Mouse (Mus musculus) retina, embryonic 14.5 days (tissue): ENCODE results near the gene Cabp2.
"Not testable (repeated sequence)": the region's sequence is repeated elsewhere in the genome, so short reads cannot be mapped to it uniquely, and the experiment has no call there.

ENCODE experiments used
- DNase-seq: peaks from one replicate; pipeline ENCODE4 v3.0.0-alpha.2; 2015; ENCODE audit warnings: low spot score

Cabp2 gene

DNA sequence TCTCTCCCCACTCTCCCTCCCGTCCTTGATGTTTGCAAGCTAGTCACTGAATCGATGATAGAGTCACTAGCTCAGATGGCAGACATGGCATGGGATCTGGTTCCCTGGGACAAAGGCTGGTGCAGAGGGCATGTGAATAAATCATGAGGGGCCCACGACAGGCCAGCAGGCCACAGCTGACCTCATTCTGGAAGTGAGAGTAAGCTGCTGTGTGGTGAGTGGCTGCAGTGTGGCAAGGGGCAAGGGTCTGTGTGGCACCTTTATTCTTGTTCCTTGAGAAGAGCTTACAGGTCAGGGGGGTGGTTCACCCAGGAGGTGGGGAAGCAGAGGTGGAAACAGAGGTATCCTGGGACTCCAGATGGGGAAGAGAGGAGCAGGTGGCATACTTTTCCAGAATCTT is at the start of gene Cabp2:
Gene Cabp2, plus strand, starts transcription at position 185 of the 400 bp plus-strand sequence.
- peak; percentile 24 for DNase-seq

DNA sequence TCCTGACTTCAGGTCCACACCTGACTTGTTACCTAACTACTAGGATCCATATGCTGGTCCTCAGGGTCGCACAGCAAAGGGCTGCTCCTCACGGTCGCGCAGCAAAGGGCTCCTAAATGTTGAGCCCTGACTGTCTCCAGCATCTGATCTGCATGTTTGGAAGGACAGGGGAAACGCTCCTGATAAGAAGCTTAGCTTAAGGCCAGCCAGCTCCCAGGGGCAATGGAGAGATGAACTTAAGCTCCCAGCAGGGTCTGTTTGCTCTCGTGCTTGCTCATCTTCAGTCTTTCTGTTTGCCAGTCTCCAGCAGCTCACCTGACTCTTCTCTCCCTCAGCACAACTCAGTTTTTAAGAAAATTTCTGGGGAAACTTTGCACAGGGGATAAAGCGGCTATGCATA is 48.7 kb upstream of the Cabp2 start:
- DNase-seq, result no peak

DNA sequence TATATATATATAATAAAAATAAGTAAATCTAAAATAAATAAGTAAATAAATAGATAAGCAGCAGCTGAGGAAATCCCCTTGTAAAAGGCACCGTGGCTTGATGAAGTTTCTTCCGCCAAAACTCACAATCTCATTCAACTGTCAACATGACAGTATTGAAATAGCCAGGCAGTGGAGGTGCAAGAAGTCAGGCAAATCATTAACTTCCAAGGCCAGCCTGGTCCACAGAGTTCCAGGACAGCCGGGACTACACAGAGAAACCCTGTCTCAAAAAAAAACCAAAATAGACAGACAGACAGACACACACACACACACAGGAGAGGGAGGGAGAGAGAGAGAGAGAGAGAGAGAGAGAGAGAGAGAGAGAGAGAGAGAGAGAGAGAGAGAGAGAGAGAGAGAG is 48.1 kb upstream of the Cabp2 start:
- no peak for DNase-seq

DNA sequence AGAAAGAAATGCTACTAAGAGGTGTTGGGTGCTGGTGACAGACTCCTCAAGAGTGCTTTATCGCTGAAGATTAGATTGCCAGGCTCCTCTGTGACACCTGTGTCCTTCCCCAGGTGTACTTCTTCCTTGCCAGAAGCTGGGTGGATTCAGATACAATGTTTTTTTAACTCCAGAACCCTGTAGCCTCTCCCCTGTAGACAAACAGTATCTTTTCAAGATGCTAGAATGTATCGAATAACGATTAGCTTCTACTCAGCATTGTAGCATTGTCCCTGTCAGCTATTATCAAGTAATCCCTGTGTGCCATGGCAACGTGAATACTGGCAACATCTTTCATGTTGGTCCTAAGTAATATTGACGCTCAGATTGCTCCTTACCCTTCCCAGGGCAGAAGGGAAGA is 47.6 kb upstream of the Cabp2 start:
- no peak for DNase-seq

DNA sequence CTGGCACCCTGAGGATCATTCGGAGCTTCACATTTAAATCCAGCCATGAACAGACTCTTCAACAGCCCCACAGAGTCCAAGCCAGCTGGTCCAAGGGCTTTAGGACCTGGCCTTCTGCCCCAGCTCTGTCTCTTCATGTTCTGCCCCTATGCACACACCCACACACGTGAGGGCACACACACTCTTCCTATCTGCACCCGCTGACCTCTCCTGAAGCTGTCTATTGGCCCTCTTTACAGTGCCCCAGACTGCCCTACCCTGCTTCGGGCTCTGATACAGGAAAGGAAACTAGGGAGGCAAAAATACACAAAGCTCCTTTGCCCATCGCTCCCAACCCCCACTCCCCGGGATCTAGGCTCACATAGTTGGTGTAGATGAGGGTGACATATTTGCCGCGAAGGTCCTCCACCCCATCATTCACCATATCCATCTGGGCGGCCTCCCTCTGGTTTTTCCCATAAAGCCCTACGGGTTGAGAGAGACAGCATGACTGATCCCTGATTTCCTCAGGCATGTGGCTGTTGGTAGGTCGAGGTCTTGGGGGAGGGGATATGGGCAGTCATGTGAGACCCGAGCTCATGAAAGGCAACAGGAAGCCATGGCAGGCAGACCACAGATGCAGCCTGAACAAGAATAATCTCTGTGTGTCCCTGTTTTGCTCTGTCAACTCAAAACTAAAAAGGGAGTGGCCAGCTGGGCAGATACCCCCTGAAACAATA is 44.9 kb upstream of the Cabp2 start:
- peak; percentile 30 for DNase-seq

DNA sequence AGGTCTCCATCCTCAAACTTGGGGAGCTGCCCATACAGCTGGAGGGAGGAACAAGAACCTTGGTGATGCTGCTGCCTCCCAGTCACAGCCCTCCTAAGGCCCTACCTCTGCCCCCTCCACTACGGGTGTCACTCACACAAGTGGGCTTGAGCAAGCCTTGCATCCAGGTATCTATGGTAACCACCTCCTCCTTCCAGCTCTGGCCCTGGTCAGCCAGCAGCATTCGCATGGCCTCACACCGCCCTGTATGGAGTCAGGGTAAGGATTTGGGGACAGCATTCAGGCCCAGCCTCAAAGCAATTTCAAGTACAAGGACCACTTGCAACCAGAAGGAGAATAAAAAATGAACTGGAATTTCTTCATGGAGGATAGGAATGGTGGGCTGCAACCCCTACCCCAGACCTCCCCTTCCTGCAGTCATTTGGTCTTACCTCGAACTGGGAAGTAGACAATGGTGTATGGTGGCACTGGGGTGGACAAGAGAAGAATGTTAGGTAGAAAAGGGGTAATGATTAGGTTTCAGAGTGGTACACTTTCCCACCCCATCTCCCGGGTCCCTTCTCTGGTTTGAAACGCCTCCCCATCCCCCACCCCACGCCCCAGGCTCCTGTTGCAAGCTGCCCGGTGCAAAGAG is 44.1 kb upstream of the Cabp2 start:
- not testable (repeated sequence) for DNase-seq

DNA sequence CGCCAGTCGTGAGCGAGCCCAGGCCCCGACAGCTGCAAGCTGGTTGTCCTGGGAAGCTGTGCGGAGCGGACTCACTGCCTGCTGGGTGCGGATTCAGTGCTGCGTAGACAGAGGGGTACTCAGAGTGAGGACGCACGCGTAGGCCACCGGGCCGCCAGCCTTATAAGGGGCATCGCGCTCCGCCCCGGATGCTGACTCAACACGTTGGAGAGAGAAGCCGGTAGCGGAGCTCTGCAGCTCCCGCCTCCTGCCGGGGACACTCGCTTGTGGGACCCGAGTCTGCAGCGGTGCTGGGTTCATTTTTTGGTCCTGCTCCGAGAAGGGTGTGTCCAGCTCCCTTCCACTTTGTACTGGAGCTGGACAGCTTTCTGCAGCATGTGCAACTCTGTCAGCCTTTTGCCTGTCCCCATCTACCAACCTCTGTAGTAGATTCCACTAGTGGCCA is 43.6 kb upstream of the Cabp2 start, which contains the start of gene Gstp1:
Gene Gstp1, minus strand, starts transcription at position 198 of the 445 bp plus-strand sequence.
- peak; percentile 80 for DNase-seq

DNA sequence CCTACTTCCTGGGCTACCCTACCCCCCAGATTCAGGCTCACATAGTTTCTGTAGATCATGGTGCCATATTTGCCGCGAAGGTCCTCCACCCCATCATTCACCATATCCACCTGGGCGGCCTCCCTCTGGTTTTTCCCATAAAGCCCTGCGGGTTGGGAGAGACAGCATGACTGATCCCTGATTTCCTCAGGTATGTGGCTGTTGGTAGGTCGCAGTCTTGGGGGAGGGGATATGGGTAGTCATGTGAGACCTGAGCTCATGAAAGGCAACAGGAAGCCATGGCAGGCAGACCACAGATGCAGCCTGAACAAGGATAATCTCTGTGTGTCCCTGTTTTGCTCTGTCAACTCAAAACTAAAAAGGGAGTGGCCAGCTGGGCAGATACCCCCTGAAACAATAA is 40.4 kb upstream of the Cabp2 start:
- DNase-seq, result not testable (repeated sequence)

DNA sequence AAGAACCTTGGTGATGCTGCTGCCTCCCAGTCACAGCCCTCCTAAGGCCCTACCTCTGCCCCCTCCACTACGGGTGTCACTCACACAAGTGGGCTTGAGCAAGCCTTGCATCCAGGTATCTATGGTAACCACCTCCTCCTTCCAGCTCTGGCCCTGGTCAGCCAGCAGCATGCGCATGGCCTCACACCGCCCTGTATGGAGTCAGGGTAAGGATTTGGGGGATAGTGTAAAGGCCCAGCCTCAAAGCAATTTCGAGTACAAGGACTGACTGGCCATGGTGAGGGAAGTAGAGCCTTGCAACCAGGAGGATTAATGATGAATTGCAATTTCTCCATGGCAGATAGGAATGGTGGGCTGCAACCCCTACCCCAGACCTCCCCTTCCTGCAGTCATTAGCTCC is 39.9 kb upstream of the Cabp2 start:
- not testable (repeated sequence) for DNase-seq

DNA sequence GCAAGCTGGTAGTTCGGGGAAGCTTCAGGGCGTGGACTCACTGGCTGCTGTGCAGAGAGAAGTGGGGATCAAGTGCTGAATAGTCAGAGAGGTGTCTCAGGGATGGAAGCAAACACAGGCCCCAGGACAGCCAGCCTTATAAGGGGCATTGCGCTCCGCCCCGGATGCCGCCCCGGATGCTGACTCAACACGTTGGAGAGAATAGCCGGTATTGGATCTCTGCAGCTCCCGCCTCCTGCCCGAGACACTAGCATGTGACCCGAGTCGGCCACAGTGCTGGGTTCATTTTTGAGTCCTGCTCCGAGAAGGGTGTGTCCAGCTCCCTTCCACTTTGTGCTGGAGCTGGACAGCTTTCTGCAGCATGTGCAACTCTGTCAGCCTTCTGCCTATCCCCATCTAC is 39.3 kb upstream of the Cabp2 start:
- no peak for DNase-seq

DNA sequence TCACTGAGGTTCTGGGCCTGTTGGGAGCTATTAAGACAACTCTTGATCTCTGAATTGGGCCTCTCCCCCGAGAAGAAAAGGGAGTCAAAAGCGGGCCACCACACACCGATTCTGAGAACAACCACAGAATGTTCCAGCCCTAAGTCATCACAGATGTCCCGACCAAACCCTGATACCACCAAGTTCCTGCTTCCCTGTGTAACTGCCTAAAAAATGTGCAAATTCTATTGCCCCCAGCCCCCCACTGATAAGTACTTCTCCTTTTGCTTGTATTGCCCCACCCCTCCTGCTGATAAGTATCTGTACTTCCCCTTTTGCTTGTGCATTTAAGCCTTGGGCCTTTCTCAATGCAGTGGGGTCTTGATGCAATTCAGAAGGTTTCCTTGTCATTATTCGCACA is 37.3 kb upstream of the Cabp2 start:
- DNase-seq, result not testable (repeated sequence)

DNA sequence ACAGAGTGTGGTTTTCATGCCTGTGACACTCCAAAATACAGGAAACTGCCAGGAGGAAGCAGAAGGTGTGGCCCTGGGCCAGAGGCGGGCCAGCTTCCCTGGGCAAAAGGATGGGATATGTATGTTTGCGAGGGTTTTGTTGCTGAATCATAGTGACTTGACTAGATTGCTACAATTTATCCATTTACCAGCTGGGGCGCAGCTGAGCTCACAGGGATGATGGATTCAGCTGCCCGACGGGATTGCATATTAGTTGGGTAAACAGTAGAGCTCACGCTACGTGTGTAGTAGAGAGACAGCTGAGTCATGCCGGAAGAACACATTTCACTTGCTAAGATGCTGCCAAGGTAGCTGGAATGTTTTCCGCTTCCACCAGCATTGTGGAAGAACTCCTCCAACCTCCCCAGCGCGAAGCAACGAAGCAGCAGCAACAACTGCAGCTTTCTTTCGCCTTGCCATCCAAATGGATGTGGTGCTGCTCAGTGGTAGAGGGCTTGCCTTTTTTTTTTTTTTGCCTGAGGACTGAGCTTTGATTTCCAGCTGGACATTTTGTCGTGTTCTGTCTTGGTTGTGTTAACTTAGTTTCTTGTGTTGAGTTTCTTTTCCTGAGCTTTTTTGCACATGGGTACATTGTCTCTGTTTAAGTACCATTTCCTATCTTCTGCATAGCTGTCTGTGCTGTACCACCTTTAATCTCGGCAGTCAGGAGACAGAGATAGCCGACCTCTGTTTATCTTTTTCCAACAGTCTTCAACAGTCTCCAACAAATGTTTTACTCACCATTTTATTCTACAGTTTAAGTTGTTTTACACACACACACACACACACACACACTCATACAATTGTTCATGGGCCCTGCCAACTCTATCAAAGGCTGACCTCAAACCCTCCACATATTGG is 35.2 kb upstream of the Cabp2 start, which contains the start of gene Gstp2:
Gene Gstp2, minus strand, starts transcription at position 58 of the 900 bp plus-strand sequence.
- DNase-seq, result peak; percentile 74

DNA sequence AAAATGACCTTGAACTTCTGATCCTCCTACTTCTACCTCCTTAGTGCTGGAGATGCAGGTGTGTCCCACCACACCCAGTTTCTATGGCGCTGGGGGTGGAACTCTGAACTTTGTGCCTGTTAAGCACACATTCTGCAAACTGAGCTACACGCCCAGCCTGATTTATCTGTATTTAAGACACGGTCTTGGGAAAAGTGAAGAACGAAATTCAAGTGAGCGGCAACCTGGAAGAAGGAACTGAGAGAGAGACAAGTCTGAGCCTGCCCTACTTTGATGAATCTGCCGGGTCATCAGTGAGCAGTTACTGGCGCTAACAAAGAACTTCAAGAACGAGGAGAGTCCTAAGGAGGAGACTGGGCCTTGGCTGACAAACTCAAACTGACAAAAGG is 34.5 kb upstream of the Cabp2 start:
- no peak for DNase-seq

DNA sequence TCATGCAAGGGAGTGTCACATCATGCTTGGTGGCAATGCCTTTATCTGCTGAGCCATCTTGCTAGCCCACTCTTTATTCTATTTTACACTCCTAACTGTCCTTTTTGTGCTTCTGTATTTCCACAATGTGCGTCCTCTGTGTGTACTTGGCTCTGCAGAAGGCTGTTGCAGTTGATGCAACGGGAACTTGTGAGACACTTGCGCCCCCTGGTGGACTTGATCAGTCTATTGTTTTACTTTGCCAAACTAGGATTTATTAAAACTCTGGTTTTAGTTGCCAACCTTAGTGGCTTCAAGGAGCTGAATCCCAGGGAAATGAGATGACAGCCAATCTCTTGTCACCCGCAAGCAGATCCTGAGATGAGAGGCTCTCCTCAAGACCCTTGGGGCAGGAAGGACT is 33.5 kb upstream of the Cabp2 start:
- peak; percentile 90 for DNase-seq

DNA sequence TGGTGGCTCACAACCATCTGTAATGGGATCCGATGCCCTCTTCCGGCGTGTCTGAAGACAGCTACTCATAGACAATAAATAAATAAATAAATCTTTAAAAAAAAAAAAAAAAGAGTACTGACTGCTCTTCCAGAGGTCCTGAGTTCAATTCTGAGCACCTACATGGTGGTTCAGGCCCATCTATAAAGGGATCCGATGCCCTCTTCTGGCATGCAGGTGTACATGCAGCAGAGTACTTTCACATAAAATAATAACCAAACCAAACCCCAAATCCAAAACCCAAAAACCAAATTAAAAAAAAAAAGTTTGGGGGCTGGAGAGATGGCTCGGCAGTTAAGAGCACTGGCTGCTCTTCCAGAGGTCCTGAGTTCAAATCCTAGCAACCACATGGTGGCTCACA is 32.3 kb upstream of the Cabp2 start:
- DNase-seq, result not testable (repeated sequence)

DNA sequence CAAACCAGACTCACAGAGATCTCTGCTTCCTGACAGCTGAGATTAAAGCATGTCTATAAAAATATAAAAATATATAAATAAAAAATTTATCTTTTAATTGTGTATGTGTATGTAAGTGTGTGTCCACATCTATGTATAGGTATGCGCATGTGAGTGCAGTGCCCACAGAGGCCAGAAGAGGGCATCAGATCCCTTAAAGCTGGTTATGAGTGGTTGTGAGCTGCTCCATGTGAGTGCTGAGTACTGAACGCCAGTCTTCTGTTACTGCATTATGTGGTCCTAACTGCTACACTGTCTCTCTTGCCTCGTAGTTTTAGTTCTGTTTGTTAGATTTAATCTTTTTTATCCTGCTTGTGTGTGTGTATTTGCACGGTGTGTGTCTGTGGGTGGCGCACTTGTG is 30.4 kb upstream of the Cabp2 start:
- no peak for DNase-seq

DNA sequence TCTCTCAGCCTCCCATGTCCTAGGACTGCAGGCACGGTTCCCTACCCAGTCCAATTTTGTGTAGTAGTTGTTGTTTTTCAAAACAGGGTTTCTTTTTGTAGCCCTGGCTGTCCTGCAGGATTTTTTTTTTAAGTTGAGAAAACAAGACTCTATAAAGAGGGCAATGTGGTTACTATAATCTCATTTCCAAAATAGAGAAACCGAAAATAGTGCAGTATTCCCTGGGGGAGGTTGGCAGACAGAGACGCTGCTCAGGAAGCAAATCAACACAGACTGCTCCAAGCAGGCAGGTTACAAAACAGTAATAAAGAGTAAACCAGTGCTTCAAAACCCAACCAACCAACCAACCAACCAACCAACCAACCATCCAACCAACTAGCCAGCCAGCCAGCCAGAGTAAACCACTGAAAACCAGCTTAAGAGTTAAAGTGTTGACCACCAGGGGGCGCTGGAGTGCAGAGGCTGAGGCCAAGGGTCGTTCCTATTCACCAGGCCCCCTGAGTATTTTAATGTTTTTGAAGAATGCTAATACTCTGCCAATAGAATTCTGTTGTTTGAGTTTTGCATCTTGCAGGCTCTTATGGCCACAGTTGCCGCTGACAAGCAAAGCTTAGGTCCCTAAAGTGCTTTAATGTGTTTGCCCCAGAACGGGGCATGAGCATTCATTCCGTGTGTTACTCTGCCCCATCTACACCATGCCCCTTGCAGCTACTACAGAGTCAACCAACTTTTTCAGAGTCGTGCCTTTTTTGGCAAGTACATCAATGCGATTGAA is 29.4 kb upstream of the Cabp2 start:
- peak; percentile 88 for DNase-seq

DNA sequence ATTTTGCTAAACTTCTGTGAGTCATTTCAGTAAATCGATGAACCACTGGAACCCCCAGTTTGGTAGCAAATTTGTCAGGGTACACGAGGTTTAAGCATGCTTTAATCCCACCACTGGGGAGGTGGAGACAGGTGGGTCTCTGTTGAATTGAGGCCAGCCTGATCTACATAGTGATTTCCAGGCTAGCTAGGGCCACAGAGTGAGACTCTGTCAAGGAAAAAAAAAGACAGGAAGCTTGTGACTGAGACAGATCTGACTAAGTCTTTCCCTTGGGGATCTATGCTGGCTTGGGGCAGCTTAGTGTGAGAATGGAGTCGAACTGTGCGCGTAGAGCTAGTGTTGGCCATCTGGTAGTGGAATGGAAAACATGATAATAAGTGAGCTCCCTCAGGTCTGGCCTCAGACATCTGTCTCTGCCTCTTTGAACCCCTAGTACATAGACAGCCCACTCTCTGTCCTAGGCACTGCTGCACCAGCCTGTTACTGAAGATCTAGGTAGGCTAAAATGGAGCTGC is 28.8 kb upstream of the Cabp2 start:
- DNase-seq, result no peak

DNA sequence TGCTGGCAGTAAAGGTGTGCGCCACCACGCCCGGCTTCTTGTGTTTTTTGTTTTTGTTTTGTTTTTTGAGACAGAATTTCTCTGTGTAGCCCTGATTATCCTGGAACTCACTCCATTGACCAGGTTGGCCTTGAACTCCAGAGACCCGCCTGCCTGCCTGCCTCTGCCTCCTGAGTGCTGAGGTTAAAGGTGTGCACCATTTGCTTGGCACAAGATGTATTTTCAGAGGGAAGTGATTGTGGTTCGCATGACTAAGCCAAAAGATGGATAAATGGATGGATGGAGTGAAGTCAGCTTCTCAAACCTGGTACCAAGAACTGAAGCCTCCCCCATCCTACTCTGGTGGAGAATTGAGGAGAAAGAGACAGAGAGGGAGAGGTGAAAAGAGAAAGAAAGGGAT is 26.8 kb upstream of the Cabp2 start:
- no peak for DNase-seq

DNA sequence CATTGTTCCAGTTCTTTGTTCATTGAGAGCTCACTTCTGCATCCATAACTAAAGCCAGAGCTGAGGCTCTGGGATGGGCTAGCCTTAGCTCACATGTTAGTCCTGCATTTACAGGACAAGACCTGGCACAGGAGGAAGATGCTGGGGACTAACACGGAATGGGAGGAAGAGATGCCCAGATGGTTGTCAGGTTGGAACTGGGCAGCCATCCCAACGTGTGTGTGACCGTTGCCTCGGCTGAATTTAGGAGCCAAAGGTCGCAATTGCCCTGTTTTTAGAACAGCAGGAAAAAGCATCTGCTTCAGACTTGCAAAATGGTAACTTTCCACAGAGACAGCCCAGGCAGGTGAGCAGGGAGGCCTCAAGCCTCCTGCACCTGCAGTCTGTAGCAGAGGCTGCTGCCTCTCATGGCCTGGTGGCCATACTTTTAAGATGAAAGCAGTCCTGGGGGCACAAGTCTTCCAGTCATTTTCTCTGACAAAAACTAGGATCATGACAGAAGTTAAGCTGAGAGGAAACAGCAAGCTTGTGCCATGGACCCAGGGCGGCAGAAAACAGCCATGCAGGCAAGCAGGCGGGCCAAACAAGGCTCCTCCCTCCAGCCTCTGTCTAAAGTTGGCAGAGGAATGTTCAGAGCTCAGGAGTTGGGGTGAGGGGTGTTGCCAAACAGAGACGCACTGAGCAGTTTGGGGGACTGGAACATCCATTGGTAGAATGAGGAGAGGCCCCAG is 26.0 kb upstream of the Cabp2 start:
- DNase-seq, result no peak
